Mouse (Mus musculus) E14TG2a.4 (cell line): ENCODE measurements around the gene Dguok.

Experiments
- CTCF ChIP-seq: conservative IDR thresholded peaks from 2 replicates; pipeline ENCODE4 v1.5.1; 2014; ENCODE audit warnings: low read length
- NANOG ChIP-seq: IDR thresholded peaks from 2 replicates; pipeline ENCODE4 v1.6.1; 2014; ENCODE audit warnings: borderline replicate concordance, low read length, mixed read lengths

DNA sequence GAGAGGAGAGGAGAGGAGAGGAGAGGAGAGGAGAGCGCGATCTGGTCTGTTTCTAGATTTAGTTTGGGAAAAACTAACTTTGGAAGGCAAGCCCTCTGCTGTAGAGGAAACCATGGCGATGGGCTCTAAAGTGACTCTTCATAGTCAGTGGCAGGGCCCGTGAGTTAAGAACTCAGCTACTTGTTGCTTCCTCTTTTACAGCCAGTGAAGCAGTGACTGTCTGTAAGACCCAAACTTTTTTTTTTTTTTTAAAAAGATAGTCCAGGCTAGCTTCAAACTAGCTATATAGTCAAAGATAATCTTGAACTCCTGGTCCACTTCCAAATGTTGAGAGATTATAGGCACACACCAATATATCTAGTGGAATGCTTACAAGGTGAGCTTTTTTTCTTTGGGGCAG is 70.2 kb downstream of the Dguok start:
- TF ChIP-seq NANOG = no peak
- no peak for TF ChIP-seq CTCF
